Mouse (Mus musculus): Measurements from ENCODE around the gene Ahcyl1.

DNA sequence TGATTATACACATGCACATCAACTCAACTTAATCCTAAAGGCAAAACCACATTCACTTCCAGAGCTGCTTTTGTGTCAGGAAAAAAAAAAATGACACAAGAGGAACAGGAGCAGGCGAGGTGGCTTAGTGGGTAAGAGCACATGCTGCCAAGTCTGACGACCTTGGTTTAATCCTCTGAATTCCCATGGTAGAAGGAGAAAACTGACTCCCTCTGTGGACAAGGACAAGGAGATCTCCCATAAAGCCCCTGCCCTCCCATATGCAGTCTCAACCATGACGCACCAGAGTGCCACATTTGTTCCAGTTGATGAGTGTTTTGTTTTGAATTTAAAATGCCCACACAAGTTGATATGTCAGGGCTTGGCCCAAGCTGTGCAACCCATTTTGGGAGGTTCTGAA, 12.8 kb upstream of the Ahcyl1 start:
- TF ChIP-seq CTCF (IDR thresholded peaks at IDR 0.05; ENCODE audit: borderline replicate concordance, insufficient read depth, low read depth, low read length) (no peak), POLR2A (IDR thresholded peaks at IDR 0.05; ENCODE audit: borderline replicate concordance, insufficient read depth, low read length) (no peak)

All from cerebellum, adult 2 months (tissue).